Mouse (Mus musculus) kidney, adult 11 months (tissue): ENCODE measurements at regions not wholly inside any gene's neighbourhood (a gene's known extent, or its start where the extent isn't known, plus 50 kb on each side); places are given as distances from the start of the nearest gene placed in this dataset.

ENCODE experiments used
- DNase-seq: peaks from one replicate; pipeline ENCODE4 v3.0.0; 2022

DNA sequence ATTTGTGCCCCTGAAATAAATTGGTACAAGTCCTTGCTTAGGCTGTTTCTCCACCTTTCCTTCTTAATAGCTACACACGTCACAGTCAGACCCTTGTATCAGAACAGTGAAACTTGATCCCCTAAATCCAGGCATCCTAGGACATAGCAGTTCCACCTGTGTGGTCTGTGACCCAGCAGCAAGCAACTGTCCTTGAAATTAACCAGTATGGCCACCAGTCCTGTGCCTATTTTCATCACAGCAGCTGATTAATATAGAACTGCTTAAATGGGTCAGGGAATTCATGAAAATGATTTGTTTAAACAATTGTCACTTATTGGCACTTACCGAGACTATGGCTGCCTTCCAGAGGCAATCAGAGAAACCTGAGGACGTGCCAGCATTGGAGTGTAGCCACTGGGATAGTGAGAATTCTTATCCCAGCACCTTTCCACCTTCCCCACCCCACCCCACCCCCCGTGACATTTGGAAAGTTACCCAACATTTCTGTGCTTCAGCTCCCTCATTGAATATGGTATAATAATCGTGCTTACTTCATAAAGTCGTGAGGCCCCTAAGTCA is 135.4 kb upstream of the Cdkn2b start:
- no peak for DNase-seq

GRCm38 (mm10) chr4:89445214-89446155 is 134.6 kb upstream of the Cdkn2b start:
- DNase-seq, result no peak

DNA sequence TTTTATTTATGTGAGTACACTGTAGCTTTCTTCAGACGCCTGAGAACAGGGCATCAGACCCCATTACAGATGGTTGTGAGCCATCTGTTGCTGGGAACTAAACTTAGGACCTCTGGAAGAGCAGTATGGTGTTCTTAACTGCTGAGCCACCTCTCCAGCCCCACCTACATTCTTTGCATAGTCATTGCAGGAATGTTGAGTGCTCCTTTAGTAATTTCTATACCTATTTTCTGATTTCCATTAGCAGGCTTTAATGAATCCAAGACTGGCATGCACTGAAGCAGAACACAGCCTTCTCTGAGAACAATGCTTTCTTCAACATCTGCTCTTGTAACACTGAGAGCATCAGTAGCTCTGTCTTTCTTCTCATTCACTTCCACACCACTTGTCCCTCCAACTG is 131.7 kb upstream of the Cdkn2b start:
- DNase-seq, result no peak

DNA sequence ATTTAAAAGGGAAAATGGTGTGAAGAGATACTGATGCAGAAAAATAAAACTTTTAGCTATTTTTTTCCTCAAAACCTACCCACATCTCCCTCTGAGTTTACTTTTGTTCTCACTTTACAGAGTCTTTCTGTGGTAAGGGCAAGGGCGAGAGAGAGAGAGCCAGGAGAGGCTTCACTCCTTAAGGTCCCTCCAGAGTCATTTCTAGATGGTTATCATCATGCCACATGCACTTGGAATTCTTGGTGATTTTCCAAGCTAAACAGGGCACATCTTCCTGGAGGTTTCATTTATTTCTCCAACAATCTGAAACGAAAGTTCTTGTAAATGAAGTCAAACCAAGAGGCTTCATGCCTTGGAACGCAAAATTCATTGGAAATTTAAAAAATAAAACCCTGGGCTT is 130.0 kb upstream of the Cdkn2b start:
- no peak for DNase-seq

GRCm38 (mm10) chr4:89440326-89440725 is 129.5 kb upstream of the Cdkn2b start:
- no peak for DNase-seq

DNA sequence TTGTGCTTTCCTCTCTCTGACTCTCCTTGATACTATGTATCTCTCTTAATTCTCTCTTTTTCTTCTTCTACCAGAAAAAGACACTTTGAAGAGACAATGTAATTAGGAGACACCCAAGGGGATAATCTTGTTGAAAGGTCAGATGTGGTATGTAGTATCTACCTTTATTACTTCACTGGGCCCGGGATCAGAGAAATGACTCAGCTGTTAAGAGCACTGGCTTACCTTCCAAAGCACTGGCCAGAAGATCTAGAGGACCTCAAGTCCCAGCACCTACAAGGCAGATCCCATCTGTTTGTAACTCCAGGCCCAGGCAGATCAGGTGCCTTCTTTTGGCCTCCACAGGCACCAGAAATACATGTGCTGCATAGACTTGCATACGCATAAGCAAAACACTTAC is 127.8 kb upstream of the Cdkn2b start:
- DNase-seq, result no peak

- no peak for DNase-seq
These were observed 125.9 kb upstream of the Cdkn2b start for GRCm38 (mm10) chr4:89436764-89437163.

- DNase-seq, result no peak
These were observed 123.3 kb upstream of the Cdkn2b start for GRCm38 (mm10) chr4:89434152-89434551.

DNA sequence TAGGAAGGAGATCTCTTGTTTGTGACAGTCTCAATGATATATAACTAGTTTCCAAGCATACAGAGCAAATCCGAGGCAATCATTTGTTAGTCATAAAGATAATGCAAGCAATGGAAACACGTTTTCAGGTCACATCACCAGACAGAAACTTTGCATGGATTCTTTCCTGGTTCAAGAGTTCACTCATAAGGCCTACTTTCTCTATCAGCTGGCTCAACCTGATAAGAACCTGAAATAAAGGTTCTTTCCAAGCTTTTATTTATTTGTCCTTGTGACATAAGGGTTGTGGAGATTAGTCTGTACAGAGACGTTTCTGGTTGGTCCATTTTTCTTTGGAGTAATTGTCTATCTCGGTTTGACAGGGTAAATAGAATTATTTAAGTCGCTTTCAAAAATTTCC is 122.7 kb upstream of the Cdkn2b start:
- no peak for DNase-seq

DNA sequence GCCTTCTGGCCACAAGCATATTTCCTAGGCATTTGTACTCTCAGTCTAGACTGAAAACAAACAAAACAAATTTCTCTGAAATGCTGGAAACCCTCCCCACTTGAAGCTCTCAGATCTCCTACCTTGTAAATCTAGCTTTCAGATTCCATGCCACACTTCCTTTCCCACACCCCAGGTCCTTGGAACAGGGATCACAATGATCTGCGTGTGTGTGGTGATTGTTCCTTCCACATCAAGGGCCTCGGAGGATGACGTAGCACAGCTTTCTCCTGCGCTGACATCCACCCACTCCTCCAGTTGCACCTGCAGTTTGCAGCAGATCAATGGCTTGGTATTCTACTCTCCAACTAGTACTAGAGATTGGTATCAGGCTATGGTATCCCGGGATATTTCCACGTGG is 120.7 kb upstream of the Cdkn2b start:
- DNase-seq, result no peak

- DNase-seq, result no peak
These were observed 117.6 kb upstream of the Cdkn2b start for GRCm38 (mm10) chr4:89428465-89428864.

DNA sequence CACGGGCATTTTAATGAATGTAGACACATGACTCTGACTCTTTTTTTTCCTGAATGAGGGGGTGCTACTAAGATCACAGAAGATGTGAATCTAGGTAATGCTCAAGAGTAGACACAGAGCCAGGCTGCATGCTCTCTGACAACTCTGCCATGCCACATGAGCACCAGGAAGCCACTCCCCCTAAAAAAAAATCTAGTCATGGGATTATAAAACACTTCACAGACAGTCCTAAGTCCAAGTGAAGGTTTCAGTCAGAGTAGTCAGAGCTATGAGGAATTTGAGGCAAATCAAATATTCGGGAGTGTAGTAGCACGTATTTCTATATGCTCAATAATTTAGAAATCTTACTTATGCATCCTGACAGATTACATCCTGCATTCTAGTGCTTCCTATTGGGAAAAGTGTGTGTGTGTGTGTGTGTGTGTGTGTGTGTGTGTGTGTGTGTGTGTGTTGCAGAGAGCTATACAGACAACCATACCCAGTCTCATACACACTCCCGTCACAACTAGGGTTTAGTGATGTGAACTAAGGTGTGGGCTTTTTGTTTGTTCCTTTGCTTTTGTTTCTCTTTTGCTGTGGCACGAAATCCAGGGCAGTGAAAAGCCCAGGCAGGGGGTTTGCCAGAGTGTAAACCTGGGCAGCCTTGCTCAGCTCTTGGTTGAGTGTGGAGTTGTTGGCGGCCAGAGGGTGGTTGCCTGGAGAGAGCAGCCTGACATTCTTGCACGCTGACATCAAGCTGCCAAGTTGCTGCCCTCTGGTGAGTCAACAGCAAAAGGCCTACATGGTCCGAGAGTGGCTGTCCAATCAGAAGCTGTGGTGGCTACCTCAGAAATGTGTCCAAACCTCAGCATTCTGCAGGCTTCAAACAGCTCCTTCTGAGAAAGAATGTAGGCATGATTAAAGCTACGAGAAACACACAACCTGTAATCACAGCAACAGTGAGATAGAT is 116.8 kb upstream of the Cdkn2b start:
- peak; percentile 56 for DNase-seq

DNA sequence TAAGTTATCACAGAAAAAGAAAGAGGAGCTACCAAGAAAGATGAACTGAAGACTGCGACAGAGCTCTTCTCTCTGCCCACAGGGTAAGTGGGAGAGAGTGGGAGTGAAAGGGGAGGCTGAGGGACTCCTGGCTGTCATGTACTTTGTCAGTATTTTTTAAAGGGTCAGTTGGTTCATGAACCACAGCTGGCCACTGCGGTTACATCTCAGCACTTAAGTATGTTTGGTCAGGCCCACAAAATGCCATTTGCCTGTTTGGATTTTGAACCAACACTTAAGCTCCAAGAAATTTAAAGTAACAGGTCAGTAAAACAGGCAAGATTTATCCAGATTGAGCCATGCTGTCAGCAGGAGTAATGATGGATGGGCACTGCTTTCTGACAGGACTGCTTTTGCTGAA is 115.1 kb upstream of the Cdkn2b start:
- DNase-seq, result no peak

- DNase-seq, result no peak
These were observed 111.0 kb upstream of the Cdkn2b start for GRCm38 (mm10) chr4:89421694-89422354.

- DNase-seq, result no peak
These were observed 110.0 kb upstream of the Cdkn2b start for GRCm38 (mm10) chr4:89420868-89421267.

- DNase-seq, result no peak
These were observed 108.7 kb upstream of the Cdkn2b start for GRCm38 (mm10) chr4:89419507-89419906.

DNA sequence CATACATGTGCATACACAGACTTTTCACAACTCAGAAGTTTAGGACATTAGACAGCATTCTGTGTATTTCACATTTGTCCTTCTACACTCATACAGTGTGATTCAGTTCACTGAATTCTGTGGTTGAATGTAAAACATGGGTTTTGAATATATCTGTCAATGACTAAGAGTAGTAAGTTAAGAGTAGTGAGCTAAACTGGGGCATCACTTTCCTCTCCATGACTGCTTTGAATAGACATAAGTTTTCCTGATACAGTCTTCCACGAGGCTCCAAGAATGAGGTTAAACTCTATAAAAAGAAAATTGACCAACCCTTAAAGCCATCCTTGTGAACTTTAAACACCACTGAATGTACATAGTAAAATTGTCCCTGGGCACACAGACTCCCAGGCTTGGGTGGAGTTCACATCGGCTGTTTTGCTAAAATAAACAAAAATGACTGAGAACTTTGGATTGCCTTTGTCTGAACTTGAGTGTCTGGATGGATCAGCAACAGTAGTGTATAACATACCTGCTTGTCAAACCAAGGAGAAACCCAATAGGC is 94.9 kb upstream of the Cdkn2b start:
- no peak for DNase-seq

DNA sequence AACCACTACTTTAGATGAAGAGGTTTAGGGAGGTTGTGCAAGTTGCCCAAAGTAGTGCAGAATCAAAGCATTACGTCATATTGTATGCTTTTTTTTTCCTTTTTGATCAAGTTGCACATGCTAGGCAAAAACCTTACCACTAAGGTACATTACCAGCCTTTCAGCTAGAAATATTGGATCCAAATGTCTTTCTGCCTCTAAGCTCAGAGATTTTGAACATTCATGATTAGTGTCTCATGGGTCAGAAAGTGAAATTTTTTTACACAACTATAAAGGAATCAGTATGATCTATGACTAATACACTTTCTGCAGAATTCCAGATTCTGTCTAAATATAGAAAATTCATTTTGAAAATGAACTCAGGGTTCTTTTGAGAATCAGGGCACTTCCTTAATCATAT is 92.3 kb upstream of the Cdkn2b start:
- no peak for DNase-seq

GRCm38 (mm10) chr4:89402324-89402723 is 91.5 kb upstream of the Cdkn2b start:
- no peak for DNase-seq

- no peak for DNase-seq
These were observed 90.9 kb upstream of the Cdkn2b start for GRCm38 (mm10) chr4:89401696-89402095.

GRCm38 (mm10) chr4:89400342-89400741 is 89.5 kb upstream of the Cdkn2b start:
- no peak for DNase-seq

DNA sequence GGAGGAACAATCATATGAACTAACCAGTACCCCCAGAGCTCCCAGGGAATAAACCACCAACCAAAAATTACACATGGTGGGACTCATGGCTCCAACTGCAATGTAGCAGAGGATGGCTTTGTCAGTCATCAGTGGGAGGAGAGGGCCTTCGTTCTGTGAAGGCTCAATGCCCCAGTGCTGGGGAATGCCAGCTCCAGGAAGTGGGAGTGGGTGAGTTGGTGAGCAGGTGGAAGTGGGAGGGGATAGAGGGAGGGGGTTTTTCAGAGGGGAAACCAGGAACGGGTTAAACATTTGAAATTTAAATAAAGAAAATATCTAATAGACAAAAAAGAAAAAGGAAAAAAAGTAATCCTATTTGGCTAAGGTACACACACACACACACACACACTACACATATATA is 88.4 kb upstream of the Cdkn2b start:
- DNase-seq, result no peak

DNA sequence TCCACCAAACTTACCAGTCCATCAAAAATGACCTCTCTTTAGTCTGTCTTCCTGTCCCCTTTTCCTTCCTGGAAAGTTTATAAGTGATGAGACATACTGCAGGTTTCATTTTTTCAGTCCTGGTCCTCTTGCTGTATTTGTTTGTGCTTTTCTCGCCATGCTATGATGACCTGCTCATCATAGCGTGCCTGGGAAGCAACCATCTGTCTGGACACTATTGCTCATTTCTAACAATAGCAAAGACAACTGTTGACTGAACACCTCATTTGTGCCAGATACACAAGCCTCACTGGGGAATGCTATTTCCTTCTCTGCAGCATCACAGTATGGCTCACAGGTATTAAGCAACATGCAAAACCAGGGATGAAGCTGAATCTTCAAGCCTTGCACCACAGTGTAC is 85.2 kb upstream of the Cdkn2b start:
- DNase-seq, result no peak
